Mouse (Mus musculus) gastrocnemius, adult 8-10 months (tissue): ENCODE measurements around the gene Kif21a. TPM values are rescaled to one million over a fixed set of nuclear protein-coding genes. Genes with fewer than 3 reads are reported as not detected.

ENCODE experiments used
- DNase-seq, 2 experiments: peaks; one replicate each; pipeline ENCODE4 v3.0.0; 2022; ENCODE audit warnings: low spot score in 2 of 2
- total RNA-seq, 4 experiments: library from RNA; stranded (reverse); gene quantifications; 2 replicates each; pipeline ENCODE4 v1.2.4; 2022

Kif21a gene
- total RNA-seq, 4 experiments from 2014 or later, result 17.6 to 26.0 (median 20.8) TPM

GRCm38 (mm10) chr15:91018161-91018860 lies 31.4 kb downstream of the Kif21a start:
- DNase-seq, result no peak

DNA sequence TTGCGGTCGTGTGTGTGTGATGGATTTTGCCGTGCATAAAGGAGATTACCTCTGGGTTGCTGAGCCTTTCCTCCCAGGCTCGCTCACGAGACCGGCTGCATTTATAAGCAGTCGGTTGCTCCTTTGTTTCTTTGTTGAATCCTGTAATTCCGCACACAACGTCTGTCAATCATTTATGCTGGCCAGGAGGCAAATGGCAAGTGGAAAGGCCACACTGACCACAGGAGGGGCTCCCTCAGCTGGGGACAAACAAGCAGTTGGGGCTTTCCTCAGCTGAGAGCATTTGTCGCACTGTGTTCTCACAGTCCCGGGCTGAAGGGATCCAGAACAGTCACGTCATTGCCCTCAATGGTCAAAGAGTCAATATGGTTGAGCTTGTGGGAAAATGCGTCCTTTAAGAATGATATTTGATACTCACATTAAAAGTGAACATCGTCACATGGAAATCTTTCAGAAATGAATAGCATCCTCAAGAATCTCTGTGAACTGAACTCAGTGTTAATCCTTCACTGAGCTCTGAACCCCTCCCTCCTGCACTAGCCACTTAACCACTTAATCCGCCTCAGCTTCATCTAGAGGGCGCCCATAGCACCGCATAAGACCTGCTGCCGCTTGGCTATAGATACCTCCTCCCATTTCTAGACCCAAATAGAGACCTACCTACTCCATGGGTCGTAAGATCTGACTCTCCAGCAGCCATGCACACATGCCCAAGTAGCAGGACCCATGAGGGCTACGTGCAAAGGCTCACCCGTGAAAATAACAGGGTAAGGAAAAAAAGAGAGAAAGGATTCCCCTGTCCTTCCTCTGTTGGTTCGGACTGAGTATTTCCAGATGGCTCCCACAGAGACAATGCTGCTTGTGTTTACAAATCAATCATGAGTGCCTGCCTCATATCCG lies 32.2 kb downstream of the Kif21a start:
- no peak for DNase-seq

GRCm38 (mm10) chr15:91016366-91016765 lies 33.4 kb downstream of the Kif21a start:
- no peak for DNase-seq

- DNase-seq, result no peak
Observed at GRCm38 (mm10) chr15:91012793-91013580, 36.8 kb downstream of the Kif21a start.

GRCm38 (mm10) chr15:91010218-91010617 lies 39.5 kb downstream of the Kif21a start:
- DNase-seq, result no peak

GRCm38 (mm10) chr15:91007123-91007830 lies 42.5 kb downstream of the Kif21a start:
- no peak for DNase-seq

- DNase-seq, result no peak
Observed at GRCm38 (mm10) chr15:91004726-91005125, 45.0 kb downstream of the Kif21a start.

GRCm38 (mm10) chr15:91001037-91001616 lies 48.6 kb downstream of the Kif21a start:
- no peak for DNase-seq

DNA sequence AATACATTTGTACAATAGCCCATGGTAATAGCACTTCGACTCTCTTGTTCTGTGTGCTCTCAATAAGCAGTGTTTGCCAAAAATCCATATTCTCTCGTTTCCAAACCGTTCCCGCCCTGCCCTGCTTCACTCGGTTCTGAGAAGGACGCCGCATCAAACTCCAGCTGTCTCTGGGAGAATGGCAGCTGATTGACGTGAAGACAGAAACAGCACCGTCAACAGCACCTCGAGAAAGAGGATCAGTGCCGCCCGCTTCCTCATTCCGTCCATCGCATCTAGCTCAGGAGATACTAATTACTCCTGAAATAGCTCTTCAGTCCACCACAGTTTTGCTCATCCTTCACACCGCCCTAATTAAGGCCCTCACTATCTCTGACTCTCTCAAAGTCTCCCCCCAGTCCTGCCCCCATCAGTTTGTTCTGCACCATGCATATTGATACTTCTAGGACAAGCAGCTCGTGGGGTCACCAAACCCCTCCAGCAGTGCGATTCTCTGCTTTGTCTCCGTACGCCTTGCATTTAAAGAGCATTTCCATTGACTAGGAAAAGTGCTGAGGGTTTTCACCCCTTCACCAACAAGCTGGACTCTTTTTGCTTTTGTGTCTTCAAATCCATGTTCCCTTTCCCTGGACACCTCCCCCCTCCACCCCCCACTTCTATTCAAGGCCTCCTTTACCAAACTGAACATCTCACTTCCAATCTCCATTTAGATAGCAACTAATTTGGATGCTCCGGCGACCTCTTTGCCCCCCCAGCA lies 49.3 kb downstream of the Kif21a start:
- DNase-seq, result no peak

DNA sequence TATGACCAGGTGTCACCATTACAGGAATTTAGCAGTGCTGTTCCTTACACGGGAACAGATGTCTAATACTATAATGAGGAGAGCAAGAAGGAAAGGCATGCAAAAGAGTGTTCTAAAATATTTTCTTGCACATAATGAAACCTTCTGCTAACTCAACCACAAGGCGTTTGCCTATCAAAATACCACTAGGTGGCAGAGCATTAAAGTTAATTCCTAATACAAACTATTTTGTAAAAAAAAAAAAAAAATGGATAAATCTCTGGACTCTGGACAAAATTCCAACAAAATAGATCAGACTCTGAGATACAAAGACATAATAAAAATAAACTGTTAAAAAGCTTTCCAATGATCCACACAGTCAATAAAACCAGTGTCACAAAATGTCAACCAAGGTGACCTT lies 56.9 kb downstream of the Kif21a start:
- no peak for DNase-seq

DNA sequence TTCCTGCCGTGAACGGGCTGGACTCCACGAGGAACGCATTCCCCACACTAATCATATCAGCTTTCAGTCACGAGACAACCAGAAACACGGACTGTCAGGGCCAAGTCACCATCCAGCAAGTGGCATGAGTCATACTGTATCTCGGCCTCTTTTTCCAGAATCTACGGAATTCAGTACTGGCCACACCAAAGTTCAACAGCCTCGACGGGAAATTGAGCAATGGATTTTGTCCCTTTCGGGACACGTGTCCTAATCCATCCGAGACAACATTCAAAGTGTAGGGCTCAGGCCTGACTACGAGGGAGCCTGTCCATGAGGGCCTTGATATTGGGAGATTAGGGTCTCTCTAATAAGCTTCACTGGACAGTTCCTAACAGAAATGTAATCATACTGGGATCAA lies 57.4 kb downstream of the Kif21a start:
- no peak for DNase-seq

DNA sequence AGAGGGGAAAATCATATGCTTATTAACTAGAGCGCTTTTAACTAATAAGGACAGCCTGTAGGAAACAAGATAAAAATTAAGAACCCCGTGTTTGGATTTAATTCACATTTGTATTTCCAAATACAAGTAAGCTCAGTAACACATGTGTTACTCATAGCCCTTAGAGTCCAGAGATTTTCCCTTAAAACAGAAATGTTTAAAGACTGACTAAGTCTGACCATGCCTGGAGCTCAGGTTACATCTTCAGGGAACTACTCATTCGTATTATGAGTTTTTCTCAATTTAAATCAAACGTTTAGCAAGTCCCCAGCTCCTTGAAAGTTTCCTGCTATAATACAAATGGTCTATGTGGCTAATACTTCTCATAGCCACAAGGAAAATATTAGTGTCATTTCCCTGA lies 57.9 kb downstream of the Kif21a start:
- DNase-seq, result no peak

GRCm38 (mm10) chr15:90987714-90988250 lies 62.0 kb downstream of the Kif21a start:
- DNase-seq, result no peak

DNA sequence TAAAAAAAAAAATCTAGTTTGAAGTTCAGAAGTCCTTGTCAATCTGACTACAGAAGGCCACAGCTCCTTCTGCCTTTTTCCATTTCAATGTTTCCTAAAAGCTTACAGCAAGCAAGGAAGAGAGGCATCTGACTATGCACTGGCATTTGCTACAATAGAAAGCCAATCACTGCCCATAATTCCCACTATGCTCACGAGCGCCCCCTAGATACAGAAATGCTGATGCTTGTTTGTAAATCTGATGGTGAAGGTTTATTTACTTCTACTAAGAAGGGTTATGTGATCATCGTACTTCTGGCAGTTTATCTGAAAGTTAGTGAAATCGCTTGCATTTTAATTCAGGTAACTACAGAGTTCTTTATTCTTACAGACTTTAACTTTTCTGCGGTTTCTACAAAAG lies 73.8 kb downstream of the Kif21a start:
- DNase-seq, result no peak

GRCm38 (mm10) chr15:90971914-90972767 lies 77.6 kb downstream of the Kif21a start:
- no peak for DNase-seq

- no peak for DNase-seq
Observed at GRCm38 (mm10) chr15:90963320-90963719, 86.4 kb downstream of the Kif21a start.

DNA sequence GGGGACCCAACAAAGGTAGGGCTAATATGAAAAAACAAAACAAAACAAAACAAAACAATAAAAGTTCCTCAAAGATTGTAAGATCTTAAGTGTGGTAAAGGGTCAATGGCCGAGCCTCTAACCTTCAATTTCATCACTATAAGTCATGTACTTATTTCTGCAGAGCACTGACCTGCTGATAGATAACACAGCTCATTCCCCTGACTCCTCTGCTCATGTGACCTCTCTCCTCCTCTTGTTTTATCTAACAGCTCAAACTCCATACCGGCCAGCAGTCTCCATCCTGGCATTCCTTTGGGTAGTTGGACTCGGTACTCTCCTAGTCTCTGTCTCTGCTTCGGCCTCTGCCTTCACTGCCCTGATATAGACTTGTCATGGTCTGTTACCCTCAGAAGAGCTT lies 87.2 kb downstream of the Kif21a start:
- DNase-seq, result no peak

DNA sequence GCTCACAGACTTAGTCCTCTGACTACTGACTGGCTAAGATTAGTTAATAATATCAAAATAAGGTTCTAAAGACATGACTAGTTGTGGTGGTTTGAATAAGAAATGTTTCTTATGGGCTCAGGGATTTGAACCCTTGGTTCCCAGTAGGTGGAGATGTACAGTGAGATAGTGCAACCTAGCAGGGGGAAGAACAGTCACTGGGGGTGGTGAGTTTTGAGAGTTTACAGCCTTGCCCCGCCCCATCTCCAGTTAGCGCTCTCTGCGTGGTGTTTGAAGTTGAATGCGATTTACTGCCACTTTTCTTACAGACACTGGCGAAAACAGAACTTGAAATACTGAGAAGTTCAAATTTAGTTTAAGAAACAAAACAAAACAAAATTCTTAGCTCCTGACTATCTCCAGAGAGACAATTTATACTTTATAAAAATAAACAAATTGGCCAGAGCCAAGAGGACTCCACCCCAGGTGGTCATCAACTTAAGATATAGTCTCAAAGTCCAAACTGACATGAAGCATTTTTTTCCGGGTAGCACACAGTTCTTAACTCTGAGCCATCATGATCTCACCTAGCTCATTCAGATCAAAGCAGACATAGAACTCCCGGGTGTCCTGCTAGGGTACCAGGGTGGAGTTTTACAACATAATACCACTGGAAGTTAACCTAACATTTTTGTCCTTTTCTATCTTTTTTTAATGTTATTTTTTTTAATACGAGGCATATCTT lies 88.8 kb downstream of the Kif21a start:
- no peak for DNase-seq
